Mouse (Mus musculus): ENCODE data around the gene Evi5l.

- TF ChIP-seq MAFK (IDR thresholded peaks at IDR 0.05; ENCODE audit: insufficient read depth, low read depth, low read length) (no peak), CHD2 (IDR thresholded peaks at IDR 0.05; ENCODE audit: low read depth, low read length) (no peak)
These were observed 636 bp downstream of the Evi5l start for GRCm38 (mm10) chr8:4166881-4167525.

Measured in ES-E14 (cell line).